Mouse (Mus musculus) ES-Bruce4 (cell line): ENCODE data around the gene Orc3.

Source experiments
- CTCF ChIP-seq: IDR thresholded peaks from one replicate; pipeline ENCODE4 v1.8.1; 2011; ENCODE audit warnings: low read depth, low read length
- EP300 ChIP-seq: IDR thresholded peaks from 2 replicates; pipeline ENCODE4 v1.6.1; 2011; ENCODE audit warnings: low read depth, low read length; ENCODE audit not compliant: insufficient read depth
- POLR2A ChIP-seq: IDR thresholded peaks from one replicate; pipeline ENCODE4 v1.8.1; 2011; ENCODE audit warnings: low read length; ENCODE audit not compliant: insufficient read depth

- no peak for TF ChIP-seq CTCF
- TF ChIP-seq POLR2A: no peak
- TF ChIP-seq EP300: no peak
Observed at GRCm38 (mm10) chr4:34625556-34625955, 10.8 kb upstream of the Orc3 start.
